Mouse (Mus musculus): ENCODE measurements around the gene Fcgrt.

DNA sequence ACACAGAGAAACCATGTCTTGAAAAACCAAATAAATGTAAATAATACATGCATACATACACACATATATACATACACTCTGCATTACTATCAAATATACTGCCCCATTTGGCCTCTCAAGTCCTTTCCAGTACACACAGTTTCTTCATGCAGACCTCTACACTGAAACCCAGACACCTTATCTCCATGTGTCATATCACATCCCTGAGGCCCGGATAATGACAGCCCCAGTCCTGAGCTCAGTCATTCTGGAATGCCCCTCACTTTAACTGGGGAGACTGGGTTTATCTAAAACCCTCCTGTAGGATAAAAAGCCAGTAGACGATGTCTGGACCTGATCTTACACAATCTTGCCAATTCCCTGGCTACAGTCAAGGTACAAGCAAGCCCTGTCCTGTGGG lies 9.8 kb upstream of the Fcgrt start:
- TF ChIP-seq POLR2A (IDR thresholded peaks at IDR 0.05; ENCODE audit: insufficient read length, low read depth) (no peak), MYOG (IDR thresholded peaks at IDR 0.05; ENCODE audit: control insufficient read depth in 1 of 3, insufficient read depth in 1 of 3, insufficient read length in 2 of 3, low read depth in 2 of 3) (no peak), POLR2AphosphoS2 (IDR thresholded peaks at IDR 0.05; ENCODE audit: insufficient read length, low read depth) (no peak), TCF12 (IDR thresholded peaks at IDR 0.05; ENCODE audit: insufficient read depth, poor library complexity, severe bottlenecking) (no peak), TCF3 (IDR thresholded peaks at IDR 0.05; ENCODE audit: insufficient read length, low read depth) (no peak), E2F4 (IDR thresholded peaks at IDR 0.05; ENCODE audit: insufficient read depth) (no peak), MAX (IDR thresholded peaks at IDR 0.05; ENCODE audit: low read depth) (no peak), REST (IDR thresholded peaks at IDR 0.05; ENCODE audit: insufficient read depth, insufficient read length) (no peak), USF1 (IDR thresholded peaks at IDR 0.05; ENCODE audit: low read depth) (no peak), MYOD1 (IDR thresholded peaks at IDR 0.05; ENCODE audit: control insufficient read depth in 1 of 3, insufficient read length in 2 of 3, low read depth in 2 of 3) (no peak)
